Mouse (Mus musculus) embryonic facial prominence, embryonic 13.5 days (tissue): ENCODE results near the gene Kank1. TPM values are rescaled to one million over a fixed set of nuclear protein-coding genes. Genes with fewer than 3 reads are reported as not detected.
A peak's percentile ranks its signal among the peaks of the same experiment; 100 is the strongest.

ENCODE experiments used
- ATAC-seq: fragments of 200-750 bp; cut with Nextera tagmentation; 2 replicates; pipeline ENCODE4 v1.8.0; 2017; ENCODE audit warnings: low read depth; ENCODE audit not compliant: insufficient number of reproducible peaks, insufficient read depth, low FRiP score, low TSS enrichment
- H3K27ac ChIP-seq: fragments of 300-500 bp; sonication (generic); 2 replicates; pipeline ENCODE4 v1.5.1; 2015; ENCODE audit warnings: moderate library complexity, mild to moderate bottlenecking, inconsistent platforms
- H3K27me3 ChIP-seq: fragments of 300-500 bp; sonication (generic); 2 replicates; pipeline ENCODE4 v1.6.1; 2015; ENCODE audit warnings: mild to moderate bottlenecking, inconsistent platforms
- H3K36me3 ChIP-seq: fragments of 300-500 bp; sonication (generic); 2 replicates; pipeline ENCODE4 v1.6.1; 2015; ENCODE audit warnings: mild to moderate bottlenecking, inconsistent platforms
- H3K4me1 ChIP-seq: fragments of 300-500 bp; sonication (generic); 2 replicates; pipeline ENCODE4 v1.6.1; 2015; ENCODE audit warnings: inconsistent platforms
- H3K4me2 ChIP-seq: fragments of 300-500 bp; sonication (generic); 2 replicates; pipeline ENCODE4 v1.6.1; 2015; ENCODE audit warnings: moderate library complexity, mild to moderate bottlenecking, inconsistent platforms
- H3K4me3 ChIP-seq: fragments of 300-500 bp; sonication (generic); 2 replicates; pipeline ENCODE4 v1.5.1; 2015; ENCODE audit warnings: mild to moderate bottlenecking, inconsistent platforms
- H3K9ac ChIP-seq: fragments of 300-500 bp; sonication (generic); 2 replicates; pipeline ENCODE4 v1.6.1; 2015; ENCODE audit warnings: mild to moderate bottlenecking, inconsistent platforms
- H3K9me3 ChIP-seq: fragments of 300-500 bp; sonication (generic); 2 replicates; pipeline ENCODE4 v1.6.1; 2016; ENCODE audit warnings: inconsistent platforms
- WGBS: fragments of 180-500 bp; shearing (Covaris S2); methylation state at CpG from one replicate; pipeline ENCODE4 v1.1.7; 2015; ENCODE audit warnings: mixed read lengths; 5-methylcytosine and 5-hydroxymethylcytosine counted together
- polyA plus RNA-seq: library from polyadenylated mRNA; unstranded; fragments of >200 nt; fragmentation: Nextera tagmentation; extraction: Ambion mirVana; gene quantifications from 2 replicates; pipeline ENCODE4 v1.2.1, GENCODE M21; 2015

The Kank1 gene
- polyA plus RNA-seq, 1 experiment from 2014 or later, result 22.0 TPM

DNA sequence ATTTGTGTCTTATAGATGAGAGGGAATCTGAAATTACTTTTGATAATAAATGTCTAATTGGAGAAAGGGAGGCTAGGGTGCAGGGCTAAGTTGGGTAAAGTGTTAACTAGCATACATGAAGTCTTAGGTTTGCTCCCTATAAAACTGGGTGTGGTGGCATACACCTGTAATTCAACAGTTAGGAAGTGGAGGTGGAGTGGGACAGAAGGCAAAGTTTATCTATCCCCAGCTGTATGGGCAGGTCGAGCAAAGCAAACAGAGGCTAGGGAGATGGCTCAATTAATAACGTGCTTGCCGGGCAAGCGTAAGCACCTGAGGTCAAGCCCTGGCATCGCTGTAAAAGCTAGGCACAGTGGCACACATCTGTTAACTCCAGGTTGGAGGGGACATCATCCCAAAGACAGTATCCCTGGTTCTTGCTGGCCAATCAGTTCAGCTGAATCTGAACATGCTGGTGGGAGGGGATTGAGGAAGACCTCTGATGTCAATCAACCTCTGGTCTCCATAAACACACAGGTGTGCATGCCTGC, 54.3 kb downstream of the Kank1 start:
- WGBS, result 83% methylated on average over 5 of the region's 5 CpGs
- Histone ChIP-seq H3K36me3 (no peaks in the 10 kb centered on the region), H3K9ac (no peak overlapping the region), H3K27ac (no peak overlapping the region), H3K4me1 (peaks cover 3% of the 10 kb centered on the region), H3K4me3 (no peak overlapping the region), H3K4me2 (no peak overlapping the region), H3K9me3 (no peaks in the 10 kb centered on the region), H3K27me3 (no peaks in the 10 kb centered on the region)
- no peak for ATAC-seq

DNA sequence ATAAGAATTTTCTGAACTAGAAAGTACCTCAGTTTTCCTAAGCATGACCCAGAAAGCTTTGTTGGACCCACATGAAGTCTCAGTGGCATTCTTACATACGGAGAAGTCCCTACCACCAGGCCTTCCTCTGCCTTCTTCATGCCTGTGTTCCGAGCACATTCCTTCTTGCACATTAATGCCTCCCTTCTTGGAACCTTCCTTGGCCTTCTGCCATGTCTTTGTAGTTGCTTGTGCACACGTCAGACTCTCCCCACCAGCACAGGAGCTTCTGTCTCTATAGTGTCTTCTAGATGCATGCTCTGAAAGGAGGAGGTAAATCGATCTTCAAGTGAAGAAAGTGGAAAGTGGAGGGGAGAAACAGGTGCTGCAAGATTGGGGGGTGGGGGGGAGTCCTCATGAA, 58.4 kb downstream of the Kank1 start:
- Histone ChIP-seq H3K36me3 (no peaks in the 10 kb centered on the region), H3K4me3 (no peak overlapping the region), H3K9ac (no peak overlapping the region), H3K27me3 (no peaks in the 10 kb centered on the region), H3K27ac (no peak overlapping the region), H3K4me2 (no peak overlapping the region), H3K4me1 (no peaks in the 10 kb centered on the region), H3K9me3 (no peaks in the 10 kb centered on the region)
- WGBS, result 51% methylated on average over 4 of the region's 4 CpGs
- no peak for ATAC-seq

DNA sequence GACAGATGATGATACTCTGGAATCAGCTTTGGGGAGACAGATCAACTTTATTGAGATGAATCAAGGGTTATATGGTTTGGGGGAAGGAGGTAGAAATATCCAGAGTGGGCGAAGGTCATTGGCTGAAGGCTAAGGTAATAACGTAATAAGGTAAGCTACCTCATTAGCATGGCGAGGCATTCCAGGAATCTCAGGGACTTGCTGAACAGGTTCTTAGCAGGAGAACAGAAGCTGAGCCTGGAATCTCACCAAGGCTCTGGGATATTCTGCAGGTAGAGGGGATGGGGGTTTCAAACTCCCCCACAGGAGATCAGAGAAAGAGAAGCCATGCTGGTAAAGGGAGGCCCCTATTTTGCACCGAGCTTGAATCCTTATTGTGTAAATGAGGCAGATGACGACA, 60.5 kb downstream of the Kank1 start:
- no peak overlapping the region for H3K4me2 ChIP-seq
- H3K27me3 ChIP-seq, result no peaks in the 10 kb centered on the region
- H3K9me3 ChIP-seq, result no peaks in the 10 kb centered on the region
- no peaks in the 10 kb centered on the region for H3K36me3 ChIP-seq
- H3K9ac ChIP-seq, result no peak overlapping the region
- H3K4me3 ChIP-seq, result no peak overlapping the region
- H3K4me1 ChIP-seq, result no peaks in the 10 kb centered on the region
- H3K27ac ChIP-seq, result no peak overlapping the region
- ATAC-seq, result no peak
- WGBS, result 55% methylated on average over 5 of the region's 5 CpGs

- Histone ChIP-seq H3K36me3 (no peaks in the 10 kb centered on the region), H3K9ac (no peak overlapping the region), H3K4me1 (no peaks in the 10 kb centered on the region), H3K27me3 (no peaks in the 10 kb centered on the region), H3K4me2 (no peak overlapping the region), H3K27ac (no peak overlapping the region), H3K4me3 (no peak overlapping the region), H3K9me3 (no peaks in the 10 kb centered on the region)
- ATAC-seq, result no peak
- 80% methylated on average over 14 of the region's 14 CpGs for WGBS
Observed at GRCm38 (mm10) chr19:25299852-25300670, 63.3 kb downstream of the Kank1 start.

GRCm38 (mm10) chr19:25301189-25301588, 64.4 kb downstream of the Kank1 start:
- no peaks in the 10 kb centered on the region for H3K36me3 ChIP-seq
- H3K4me3 ChIP-seq, result no peak overlapping the region
- no peaks in the 10 kb centered on the region for H3K4me1 ChIP-seq
- no peak overlapping the region for H3K27ac ChIP-seq
- ATAC-seq, result no peak
- H3K27me3 ChIP-seq, result no peaks in the 10 kb centered on the region
- WGBS, result 75% methylated on average over 5 of the region's 5 CpGs
- no peak overlapping the region for H3K4me2 ChIP-seq
- H3K9me3 ChIP-seq, result no peaks in the 10 kb centered on the region
- no peak overlapping the region for H3K9ac ChIP-seq

- no peak overlapping the region for H3K4me3 ChIP-seq
- no peaks in the 10 kb centered on the region for H3K9me3 ChIP-seq
- H3K36me3 ChIP-seq, result no peaks in the 10 kb centered on the region
- no peak overlapping the region for H3K4me2 ChIP-seq
- WGBS, result 59% methylated on average over 9 of the region's 9 CpGs
- ATAC-seq, result no peak
- H3K9ac ChIP-seq, result no peak overlapping the region
- no peak overlapping the region for H3K27ac ChIP-seq
- H3K27me3 ChIP-seq, result no peaks in the 10 kb centered on the region
- peaks cover 19% of the 10 kb centered on the region for H3K4me1 ChIP-seq
Observed at GRCm38 (mm10) chr19:25306277-25306676, 69.5 kb downstream of the Kank1 start.

DNA sequence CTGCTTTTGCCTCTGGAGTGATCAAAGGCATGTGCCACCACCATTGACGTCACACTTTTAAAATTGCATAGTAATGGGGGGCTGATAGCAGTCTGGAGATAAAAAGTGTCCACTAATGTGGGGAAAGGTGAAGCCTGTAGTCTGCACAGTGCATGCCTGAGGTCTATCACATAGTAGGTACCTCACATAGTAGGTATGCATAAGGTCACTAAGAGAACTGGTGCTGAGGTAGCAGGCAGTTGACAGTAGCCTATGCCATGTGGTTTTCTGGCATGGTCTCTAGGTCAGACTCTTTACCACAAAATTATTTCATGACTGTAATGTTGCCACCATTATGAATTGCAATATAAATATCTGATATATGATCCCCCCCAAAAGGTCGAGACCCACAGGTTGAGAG, 71.4 kb downstream of the Kank1 start:
- peaks cover 23% of the 10 kb centered on the region for H3K4me1 ChIP-seq
- H3K4me3 ChIP-seq, result no peak overlapping the region
- no peaks in the 10 kb centered on the region for H3K9me3 ChIP-seq
- ATAC-seq, result no peak
- no peak overlapping the region for H3K9ac ChIP-seq
- WGBS, result 32% methylated on average over 2 of the region's 2 CpGs
- H3K27ac ChIP-seq, result no peak overlapping the region
- no peaks in the 10 kb centered on the region for H3K27me3 ChIP-seq
- H3K4me2 ChIP-seq, result no peak overlapping the region
- no peaks in the 10 kb centered on the region for H3K36me3 ChIP-seq

DNA sequence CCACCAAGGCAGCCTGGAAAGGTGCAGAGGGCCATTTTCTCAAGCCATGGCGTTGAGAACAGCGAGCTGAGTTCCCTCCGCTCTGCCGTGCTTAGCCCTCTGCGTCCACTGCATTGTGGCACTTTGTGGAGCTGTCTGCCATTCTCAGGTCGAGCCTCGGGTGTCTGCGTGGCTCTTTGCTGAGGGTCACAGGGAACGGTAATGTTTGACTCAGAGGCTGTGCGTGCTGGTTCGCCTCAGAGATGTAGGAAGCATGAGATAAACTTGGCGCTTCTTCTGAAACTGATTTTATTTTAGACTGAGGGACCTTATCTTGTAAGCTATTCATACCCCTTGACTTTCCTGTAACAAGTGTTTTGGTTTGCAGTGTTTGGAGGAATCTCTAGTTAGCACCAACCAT, 72.0 kb downstream of the Kank1 start:
- H3K4me2 ChIP-seq, result no peak overlapping the region
- H3K27ac ChIP-seq, result no peak overlapping the region
- H3K4me3 ChIP-seq, result no peak overlapping the region
- H3K9ac ChIP-seq, result 0 out of 2 replicates have a peak overlapping the region, but pooled peaks have one; percentile 27
- H3K4me1 ChIP-seq, result peaks cover 23% of the 10 kb centered on the region
- 40% methylated on average over 12 of the region's 12 CpGs for WGBS
- H3K27me3 ChIP-seq, result no peaks in the 10 kb centered on the region
- H3K9me3 ChIP-seq, result no peaks in the 10 kb centered on the region
- no peak for ATAC-seq
- no peaks in the 10 kb centered on the region for H3K36me3 ChIP-seq

- Histone ChIP-seq H3K4me3 (no peak overlapping the region), H3K9ac (no peak overlapping the region), H3K9me3 (no peaks in the 10 kb centered on the region), H3K27ac (no peak overlapping the region), H3K36me3 (no peaks in the 10 kb centered on the region), H3K27me3 (no peaks in the 10 kb centered on the region), H3K4me2 (no peak overlapping the region), H3K4me1 (peaks cover 23% of the 10 kb centered on the region)
- 77% methylated on average over 5 of the region's 5 CpGs for WGBS
- ATAC-seq, result no peak
Observed at GRCm38 (mm10) chr19:25310989-25311388, 74.2 kb downstream of the Kank1 start.

- no peak overlapping the region for H3K9ac ChIP-seq
- H3K4me1 ChIP-seq, result peaks cover 23% of the 10 kb centered on the region
- H3K4me2 ChIP-seq, result no peak overlapping the region
- no peaks in the 10 kb centered on the region for H3K36me3 ChIP-seq
- H3K4me3 ChIP-seq, result no peak overlapping the region
- H3K9me3 ChIP-seq, result no peaks in the 10 kb centered on the region
- H3K27me3 ChIP-seq, result no peaks in the 10 kb centered on the region
- H3K27ac ChIP-seq, result no peak overlapping the region
- no peak for ATAC-seq
- WGBS, result 63% methylated on average over 7 of the region's 7 CpGs
Observed at GRCm38 (mm10) chr19:25311626-25312025, 74.9 kb downstream of the Kank1 start.

DNA sequence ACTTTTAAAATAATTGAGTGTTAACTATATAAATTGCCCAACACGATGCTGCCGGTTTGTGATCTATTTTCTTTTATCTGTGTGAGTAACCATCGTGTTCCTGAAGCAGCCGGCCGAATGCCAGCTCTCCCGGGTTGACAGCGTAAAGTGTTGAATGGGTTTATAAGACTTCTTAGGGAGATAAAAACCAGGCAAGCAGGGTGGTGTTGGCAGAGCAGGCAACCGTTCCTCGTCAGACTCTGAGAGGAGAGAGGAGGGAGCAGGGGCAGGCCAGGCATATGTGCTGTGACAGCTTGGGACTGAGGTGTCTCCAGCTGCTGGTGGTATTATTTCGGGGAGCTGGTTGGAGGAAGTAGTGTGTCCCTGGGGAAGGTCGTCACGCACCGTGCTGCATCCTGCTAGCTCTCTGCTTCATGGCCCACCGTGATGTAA, 78.7 kb downstream of the Kank1 start:
- Histone ChIP-seq H3K36me3 (no peaks in the 10 kb centered on the region), H3K9ac (no peak overlapping the region), H3K27ac (no peak overlapping the region), H3K4me1 (peaks cover 7% of the 10 kb centered on the region), H3K27me3 (no peaks in the 10 kb centered on the region), H3K4me3 (no peak overlapping the region), H3K9me3 (no peaks in the 10 kb centered on the region), H3K4me2 (no peak overlapping the region)
- 58% methylated on average over 14 of the region's 14 CpGs for WGBS
- ATAC-seq, result no peak

DNA sequence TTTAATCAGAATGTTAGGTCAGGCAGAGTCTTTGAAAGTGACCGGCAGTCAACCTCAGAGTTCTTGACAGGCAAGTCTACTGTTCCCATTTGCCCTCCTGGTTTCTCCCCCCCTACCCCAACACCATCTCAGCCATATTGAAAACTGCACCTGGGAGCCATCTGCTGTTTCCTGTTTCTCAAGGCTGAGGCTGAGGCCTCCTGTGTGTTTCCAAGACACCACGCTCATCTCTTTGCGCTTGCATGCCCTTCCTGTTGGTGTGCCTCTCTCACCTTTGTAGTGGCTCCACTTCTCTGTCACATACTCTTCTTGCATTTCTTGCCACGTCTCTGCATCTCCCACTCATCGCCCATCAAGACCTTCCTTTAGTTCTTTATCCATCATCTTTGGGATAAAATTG, 79.2 kb downstream of the Kank1 start:
- 77% methylated on average over 5 of the region's 5 CpGs for WGBS
- Histone ChIP-seq H3K9ac (no peak overlapping the region), H3K9me3 (no peaks in the 10 kb centered on the region), H3K4me3 (no peak overlapping the region), H3K36me3 (no peaks in the 10 kb centered on the region), H3K4me2 (no peak overlapping the region), H3K27me3 (no peaks in the 10 kb centered on the region), H3K4me1 (peaks cover 7% of the 10 kb centered on the region), H3K27ac (no peak overlapping the region)
- no peak for ATAC-seq
